Mouse (Mus musculus) testis, adult 2 months (tissue): Measurements from ENCODE around the gene Myo1e.

Experiments used
- CTCF ChIP-seq: fragments of 200-500 bp; IDR thresholded peaks from 2 replicates; pipeline ENCODE4 v1.5.1; 2012; ENCODE audit warnings: low read depth, mild to moderate bottlenecking, inconsistent platforms, low read length, moderate library complexity; ENCODE audit not compliant: control insufficient read depth, insufficient read depth, insufficient replicate concordance
- POLR2A ChIP-seq: fragments of 200-500 bp; IDR thresholded peaks from 2 replicates; pipeline ENCODE4 v1.6.1; 2012; ENCODE audit warnings: low read depth, mild to moderate bottlenecking, inconsistent platforms, low read length, moderate library complexity; ENCODE audit not compliant: control insufficient read depth

DNA sequence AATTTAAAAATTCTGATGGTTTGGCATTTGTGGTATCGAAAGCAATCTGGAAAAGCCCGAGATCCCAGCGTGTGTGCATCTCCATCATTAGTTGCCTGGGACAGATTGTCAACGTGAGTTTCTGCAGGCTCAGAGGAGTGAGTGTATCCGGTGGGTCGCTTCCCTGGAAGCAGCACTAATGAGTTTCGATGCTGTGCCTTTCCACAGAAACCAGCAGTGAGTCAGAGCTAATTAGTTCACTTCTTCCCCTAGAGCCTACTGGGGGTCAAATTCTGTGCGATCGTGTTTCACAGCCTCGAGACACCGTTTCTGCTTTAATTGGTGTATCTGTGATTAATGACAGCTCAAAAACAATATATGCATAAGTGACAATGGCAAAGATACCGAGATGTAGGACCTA, 25.4 kb upstream of the Myo1e start:
- TF ChIP-seq CTCF (no peak), POLR2A (no peak)
